Mouse (Mus musculus) small intestine, adult 2 months (tissue): ENCODE measurements around the gene Gm20388. TPM values are rescaled to one million over a fixed set of nuclear protein-coding genes. Genes with fewer than 3 reads are reported as not detected.
"Not testable (repeated sequence)": the region's sequence is repeated elsewhere in the genome, so short reads cannot be mapped to it uniquely, and the experiment has no call there.

ENCODE experiments used
- H3K27ac ChIP-seq: fragments of 200-500 bp; 2 replicates; pipeline ENCODE4 v1.5.1; 2012; ENCODE audit warnings: low read depth, low read length, control low read depth, inconsistent platforms; ENCODE audit not compliant: insufficient read depth
- H3K27me3 ChIP-seq: fragments of 200-500 bp; 2 replicates; pipeline ENCODE4 v1.6.1; 2012; ENCODE audit warnings: mild to moderate bottlenecking, moderate library complexity, low read length, inconsistent platforms; ENCODE audit not compliant: control insufficient read depth, insufficient read depth
- H3K36me3 ChIP-seq: fragments of 200-500 bp; 2 replicates; pipeline ENCODE4 v1.6.1; 2012; ENCODE audit warnings: mild to moderate bottlenecking, low read length, control low read depth, inconsistent platforms; ENCODE audit not compliant: control insufficient read depth, insufficient read depth
- H3K4me1 ChIP-seq: fragments of 200-500 bp; 2 replicates; pipeline ENCODE4 v1.6.1; 2012; ENCODE audit warnings: low read length, inconsistent platforms, mixed read lengths; ENCODE audit not compliant: control insufficient read depth, insufficient read depth, insufficient read length
- H3K4me3 ChIP-seq: fragments of 200-500 bp; 2 replicates; pipeline ENCODE4 v1.5.1; 2012; ENCODE audit warnings: low read depth, mild to moderate bottlenecking, control low read depth, inconsistent platforms, low read length, moderate library complexity
- CTCF ChIP-seq: fragments of 200-500 bp; IDR thresholded peaks from 2 replicates; pipeline ENCODE4 v1.5.1; 2012; ENCODE audit warnings: low read depth, mild to moderate bottlenecking, control low read depth, inconsistent platforms, low read length, moderate library complexity, mixed read lengths; ENCODE audit not compliant: insufficient replicate concordance, insufficient read length; ENCODE audit errors: extremely low read depth
- POLR2A ChIP-seq: fragments of 200-500 bp; IDR thresholded peaks from 2 replicates; pipeline ENCODE4 v1.6.1; 2012; ENCODE audit warnings: low read depth, mild to moderate bottlenecking, control low read depth, inconsistent platforms, low read length, moderate library complexity
- WGBS: fragments of 180-500 bp; shearing (Covaris S2); methylation state at CpG from one replicate; pipeline ENCODE4 v1.1.7; 2018; 5-methylcytosine and 5-hydroxymethylcytosine counted together
- polyA plus RNA-seq: library from polyadenylated mRNA; depleted of rRNA; stranded (reverse); fragments of >200 nt; gene quantifications from 2 replicates; pipeline ENCODE4 v1.2.3, GENCODE M21; 2012

Gm20388 gene
- polyA plus RNA-seq, 1 experiment, result 37.3 TPM

DNA sequence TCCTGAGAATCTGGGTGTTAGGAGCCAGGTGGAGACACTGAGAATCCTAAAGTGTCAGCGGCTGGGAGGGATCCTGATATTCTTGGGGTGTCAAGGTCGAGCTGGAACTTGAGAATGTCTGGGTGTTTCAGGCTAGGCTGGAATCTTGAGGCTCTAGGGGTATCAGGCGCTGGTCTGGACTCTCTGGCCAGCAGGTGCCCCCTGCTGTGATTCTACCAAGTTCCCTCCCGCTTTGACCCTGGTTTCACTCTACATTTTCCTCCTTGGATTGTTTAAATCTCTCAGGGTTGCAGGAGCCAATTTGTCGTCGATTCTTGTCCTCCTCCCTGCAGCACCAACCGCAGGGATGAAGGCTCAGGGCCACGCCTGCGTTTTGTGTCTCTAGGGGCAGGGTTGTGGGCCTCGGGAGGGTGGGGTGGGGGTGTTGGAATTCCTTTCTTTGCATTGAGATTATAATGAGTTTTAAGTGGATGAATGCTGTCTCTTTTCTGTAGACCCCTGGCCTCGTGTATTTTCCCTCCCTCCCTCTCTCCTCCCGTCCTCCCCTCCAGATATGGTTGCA, 3895.8 kb downstream of the Gm20388 start:
- H3K27ac ChIP-seq, result peak overlapping the region; percentile 83
- peaks cover 19% of the 10 kb centered on the region for H3K4me1 ChIP-seq
- H3K27me3 ChIP-seq, result no peaks in the 10 kb centered on the region
- WGBS, result 1% methylated on average over 12 of the region's 12 CpGs
- peaks cover 5% of the 10 kb centered on the region; the same call in 1 of the 2 replicates for H3K36me3 ChIP-seq
- H3K4me3 ChIP-seq, result peak overlapping the region; percentile 87
- TF ChIP-seq POLR2A, result no peak
- no peak for TF ChIP-seq CTCF

DNA sequence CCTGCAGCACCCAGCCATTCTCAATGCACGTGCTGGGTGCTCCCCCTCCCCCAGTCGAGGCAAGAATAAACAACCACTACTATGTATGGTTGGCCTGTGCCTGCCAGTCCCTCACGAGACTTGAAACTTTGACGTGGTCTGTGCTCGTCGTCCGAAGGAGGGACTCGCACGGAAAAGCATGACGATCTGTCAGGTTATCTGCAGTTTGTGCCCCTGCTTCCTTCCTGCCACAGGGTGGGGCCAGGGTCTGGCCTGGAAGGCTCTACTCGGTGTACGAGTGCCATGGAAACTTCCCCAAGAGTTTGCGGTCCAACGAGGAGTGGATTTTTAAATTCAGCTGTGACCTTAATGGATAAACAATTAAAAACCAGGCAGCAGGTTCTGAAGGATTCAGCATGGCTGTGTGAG, 3896.4 kb downstream of the Gm20388 start:
- 1% methylated on average over 14 of the region's 14 CpGs for WGBS

DNA sequence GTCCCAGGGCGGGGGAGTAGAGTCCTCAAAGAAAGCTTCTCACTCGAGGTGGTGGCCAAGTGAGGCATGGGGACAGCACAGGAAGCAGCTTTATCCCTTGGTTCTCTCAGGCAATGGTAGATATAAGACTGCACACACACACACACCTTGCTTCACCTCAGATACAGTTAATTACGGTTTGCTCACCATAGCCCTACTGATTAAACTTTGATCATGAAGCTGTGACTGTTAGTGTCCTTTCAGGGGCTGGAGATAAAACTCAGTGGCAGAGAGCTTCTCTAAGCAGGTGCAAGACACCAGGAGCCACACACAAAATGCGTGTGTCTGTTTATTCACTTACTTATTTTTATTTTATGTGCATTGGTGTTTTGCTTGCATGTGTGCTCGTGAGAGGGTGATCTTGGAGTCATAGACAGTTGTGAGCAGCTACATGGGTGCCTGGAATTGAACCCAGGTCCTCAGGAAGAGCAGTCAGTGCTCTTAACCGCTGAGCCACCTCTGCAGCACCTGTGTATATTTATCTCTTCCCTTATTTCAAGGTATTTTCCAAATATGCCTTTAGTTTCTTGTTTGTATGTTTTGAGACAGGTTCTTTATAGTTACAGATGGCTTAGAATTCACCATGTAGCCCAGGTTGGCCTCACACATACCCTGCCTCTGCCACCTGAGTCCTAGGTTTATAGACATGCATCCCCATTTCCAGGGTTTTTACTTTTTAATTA, 3897.4 kb downstream of the Gm20388 start:
- peaks cover 23% of the 10 kb centered on the region for H3K4me1 ChIP-seq
- peak overlapping the region; percentile 87 for H3K4me3 ChIP-seq
- 39% methylated on average over 6 of the region's 6 CpGs for WGBS
- H3K36me3 ChIP-seq, result peaks cover 5% of the 10 kb centered on the region; the same call in 1 of the 2 replicates
- TF ChIP-seq POLR2A (no peak), CTCF (no peak)
- H3K27ac ChIP-seq, result peak overlapping the region; percentile 74
- no peaks in the 10 kb centered on the region for H3K27me3 ChIP-seq

More for the DNA sequence above, 3896.4 kb downstream of the Gm20388 start:
- Histone ChIP-seq H3K4me3 (peak overlapping the region; percentile 87), H3K27me3 (no peaks in the 10 kb centered on the region), H3K4me1 (peaks cover 19% of the 10 kb centered on the region), H3K36me3 (peaks cover 5% of the 10 kb centered on the region; the same call in 1 of the 2 replicates), H3K27ac (peak overlapping the region; percentile 74)
- TF ChIP-seq POLR2A (no peak), CTCF (no peak)

DNA sequence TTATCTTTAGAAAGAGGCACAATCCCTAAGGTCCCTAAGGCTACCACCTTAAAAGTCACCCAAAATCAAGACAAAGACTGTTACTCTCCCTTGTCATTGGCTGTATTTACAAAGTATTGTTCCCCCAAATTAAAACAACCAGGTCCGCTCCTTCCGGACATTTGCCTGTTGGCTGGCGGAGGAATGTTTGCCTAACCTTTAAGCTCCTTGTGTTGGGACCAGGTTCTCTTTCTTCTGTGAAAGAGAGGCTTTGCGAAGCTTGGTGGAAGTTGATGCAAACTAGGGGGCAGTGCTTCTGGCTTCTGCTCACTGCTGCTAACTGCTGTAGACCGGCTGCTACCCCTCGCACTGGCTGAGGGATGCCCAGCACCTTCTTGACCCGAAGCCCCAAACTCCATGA, 3898.0 kb downstream of the Gm20388 start:
- peaks cover 5% of the 10 kb centered on the region; the same call in 1 of the 2 replicates for H3K36me3 ChIP-seq
- H3K4me3 ChIP-seq, result no peak overlapping the region
- no peaks in the 10 kb centered on the region for H3K27me3 ChIP-seq
- peaks cover 29% of the 10 kb centered on the region for H3K4me1 ChIP-seq
- no peak for TF ChIP-seq CTCF
- no peak for TF ChIP-seq POLR2A
- 74% methylated on average over 7 of the region's 7 CpGs for WGBS
- H3K27ac ChIP-seq, result no peak overlapping the region

DNA sequence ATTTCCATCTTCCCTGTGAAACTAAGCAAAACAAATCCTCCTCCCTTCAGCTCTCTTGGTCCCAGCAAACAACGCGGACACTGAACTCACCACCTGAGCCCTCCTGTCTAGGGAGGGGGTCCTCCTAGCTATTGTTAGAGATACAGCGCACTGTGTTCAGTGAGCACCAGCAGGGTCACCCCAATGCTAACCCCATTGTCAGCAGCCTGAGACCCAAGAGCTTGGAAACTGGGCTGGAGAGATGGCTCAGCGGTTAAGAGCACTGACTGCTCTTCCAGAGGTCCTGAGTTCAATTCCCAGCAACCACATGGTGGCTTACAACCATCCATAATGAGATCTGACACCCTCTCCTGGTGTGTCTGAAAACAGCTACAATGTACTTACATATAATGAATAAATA, 3898.7 kb downstream of the Gm20388 start:
- H3K4me3 ChIP-seq, H3K36me3 ChIP-seq, H3K27me3 ChIP-seq, H3K27ac ChIP-seq: not testable (repeated sequence)
- WGBS, result 88% methylated on average over 4 of the region's 4 CpGs
- peaks cover 28% of the 10 kb centered on the region for H3K4me1 ChIP-seq

DNA sequence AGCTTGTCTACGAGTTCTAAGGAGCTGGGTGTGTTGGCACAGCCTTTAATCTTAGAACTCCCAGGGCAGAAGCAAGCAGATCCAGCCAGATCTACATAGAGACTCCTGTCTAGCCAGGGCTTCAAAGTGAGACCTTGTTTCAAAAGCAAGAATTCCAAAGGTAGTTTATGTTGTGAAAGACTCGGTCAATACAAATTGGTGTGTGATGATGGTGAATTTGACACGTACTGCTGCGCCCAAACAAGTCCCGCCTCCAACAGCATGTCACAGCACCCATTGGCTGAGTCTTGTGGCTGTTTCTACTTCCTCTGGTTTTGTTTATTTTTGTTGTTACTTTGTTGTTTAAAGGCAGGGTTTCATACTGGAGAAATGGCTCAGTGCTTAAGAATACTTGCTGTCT, 3901.6 kb downstream of the Gm20388 start:
- WGBS, result 75% methylated on average over 5 of the region's 5 CpGs
- TF ChIP-seq CTCF (no peak), POLR2A (no peak)
- Histone ChIP-seq H3K4me3 (no peak overlapping the region), H3K36me3 (peaks cover 12% of the 10 kb centered on the region), H3K27ac (peak overlapping the region; percentile 24; the same call in 1 of the 2 replicates), H3K27me3 (no peaks in the 10 kb centered on the region), H3K4me1 (peaks cover 42% of the 10 kb centered on the region)

DNA sequence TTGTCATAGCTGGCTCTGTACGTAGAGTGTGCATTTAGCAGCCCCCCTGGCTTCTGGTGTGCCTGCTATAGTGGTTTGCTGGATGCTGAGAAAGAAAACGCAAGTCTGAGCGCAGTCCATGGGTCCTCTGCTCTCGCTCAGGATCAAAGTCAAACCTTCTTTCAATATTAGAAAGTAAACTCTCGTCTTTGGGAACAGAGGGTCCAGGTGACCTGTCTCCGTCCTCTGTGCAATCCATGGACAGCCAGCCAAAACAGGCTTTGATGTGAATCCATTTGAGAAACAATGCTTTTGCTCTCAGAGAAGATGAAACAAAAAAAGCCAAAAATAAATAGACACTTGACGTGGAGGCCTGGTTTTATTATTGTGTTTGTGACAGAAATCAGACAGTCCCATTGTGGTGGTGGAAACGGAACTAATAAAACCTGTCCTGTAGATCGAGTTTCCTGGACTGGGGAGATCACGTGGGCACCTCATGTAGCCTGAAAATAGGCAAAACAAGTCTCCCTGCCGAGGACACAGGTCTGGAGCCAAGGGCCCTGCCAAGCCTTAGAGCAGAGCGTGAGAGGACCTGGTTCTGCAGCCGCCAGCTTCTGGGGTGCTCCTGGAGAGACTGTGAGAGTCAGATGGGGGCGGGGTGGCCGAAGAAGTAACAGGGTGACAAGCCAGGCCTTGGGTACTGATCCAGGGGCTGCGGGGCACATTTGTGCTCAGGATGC, 3902.7 kb downstream of the Gm20388 start:
- TF ChIP-seq POLR2A, result no peak
- TF ChIP-seq CTCF, result no peak
- H3K36me3 ChIP-seq, result peaks cover 17% of the 10 kb centered on the region
- peak overlapping the region; percentile 95 for H3K27ac ChIP-seq
- no peaks in the 10 kb centered on the region for H3K27me3 ChIP-seq
- H3K4me3 ChIP-seq, result peak overlapping the region; percentile 20
- WGBS, result 27% methylated on average over 16 of the region's 16 CpGs
- peaks cover 37% of the 10 kb centered on the region for H3K4me1 ChIP-seq

DNA sequence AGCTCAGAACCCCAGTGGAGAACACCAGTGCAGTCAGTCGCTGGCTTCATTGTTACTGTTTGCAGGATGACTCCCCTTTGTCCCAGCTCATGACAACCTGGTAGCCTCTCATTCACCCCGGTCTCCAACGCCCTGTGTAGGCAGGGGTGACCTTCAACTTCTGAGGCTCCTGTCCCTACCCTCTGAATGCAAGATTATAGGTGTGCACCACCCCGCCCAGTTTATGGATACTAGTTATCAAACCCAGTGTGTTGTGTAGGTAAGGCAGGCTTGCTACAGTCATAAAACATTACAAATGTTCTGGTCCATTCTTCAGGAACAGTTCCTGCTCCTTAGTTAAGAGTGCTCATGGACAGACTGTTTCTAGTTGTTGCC, 3903.2 kb downstream of the Gm20388 start:
- WGBS, result 36% methylated on average over 4 of the region's 4 CpGs
- Histone ChIP-seq H3K27ac (peak overlapping the region; percentile 95), H3K4me3 (peak overlapping the region; percentile 20)

More for the DNA sequence above, 3903.2 kb downstream of the Gm20388 start:
- peaks cover 16% of the 10 kb centered on the region for H3K36me3 ChIP-seq
- peaks cover 42% of the 10 kb centered on the region for H3K4me1 ChIP-seq
- H3K27me3 ChIP-seq, result no peaks in the 10 kb centered on the region
- TF ChIP-seq POLR2A (no peak), CTCF (no peak)
